Mouse (Mus musculus) ES-E14 (cell line): Measurements from ENCODE around the gene Ndufa8.

Experiments
- CHD2 ChIP-seq: IDR thresholded peaks from 2 replicates; pipeline ENCODE4 v1.6.1; 2014; ENCODE audit warnings: mild to moderate bottlenecking, low read depth, low read length, inconsistent platforms
- HCFC1 ChIP-seq: IDR thresholded peaks from 2 replicates; pipeline ENCODE4 v1.6.1; 2012; ENCODE audit warnings: low read length, inconsistent platforms, borderline replicate concordance; ENCODE audit not compliant: insufficient read depth
- MAFK ChIP-seq: IDR thresholded peaks from 2 replicates; pipeline ENCODE4 v1.6.1; 2014; ENCODE audit warnings: mild to moderate bottlenecking, low read depth, low read length, inconsistent platforms; ENCODE audit not compliant: insufficient read depth
- ZC3H11A ChIP-seq: IDR thresholded peaks from 2 replicates; pipeline ENCODE4 v1.6.1; 2012; ENCODE audit warnings: low read depth, mild to moderate bottlenecking, inconsistent platforms, low read length, borderline replicate concordance
- ZNF384 ChIP-seq: IDR thresholded peaks from 2 replicates; pipeline ENCODE4 v1.6.1; 2012; ENCODE audit warnings: low read depth, low read length, inconsistent platforms

DNA sequence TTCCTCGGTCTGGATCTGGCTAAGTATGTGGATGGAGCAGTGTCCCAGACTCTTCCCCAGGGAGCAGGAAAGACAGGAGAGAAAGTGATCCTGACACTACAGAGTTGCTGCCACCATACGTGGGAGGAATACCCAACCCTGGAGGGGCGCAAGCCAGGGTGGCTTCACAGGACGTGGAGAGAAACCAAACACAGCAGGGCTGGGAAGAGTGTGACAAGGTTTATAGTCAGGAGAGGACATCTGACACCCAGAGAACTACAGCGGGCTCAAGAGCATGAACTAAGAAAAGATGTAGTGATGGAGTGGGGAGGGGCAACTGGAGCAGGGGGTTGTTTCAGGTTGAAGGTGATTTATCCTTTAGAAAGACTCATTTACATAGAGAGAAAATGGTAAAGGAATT, 12.2 kb upstream of the Ndufa8 start:
- TF ChIP-seq ZNF384 (no peak), MAFK (no peak), HCFC1 (no peak), ZC3H11A (no peak), CHD2 (no peak)
